Mouse (Mus musculus) cortical plate, adult 2 months (tissue): ENCODE measurements at regions not wholly inside any gene's neighbourhood (a gene's known extent, or its start where the extent isn't known, plus 50 kb on each side); places are given as distances from the start of the nearest gene placed in this dataset.

Experiments
- H3K27ac ChIP-seq: fragments of 200-500 bp; 2 replicates; pipeline ENCODE4 v1.5.1; 2012; ENCODE audit warnings: low read length, control low read depth, inconsistent platforms; ENCODE audit not compliant: insufficient read depth
- H3K4me1 ChIP-seq: fragments of 200-500 bp; 2 replicates; pipeline ENCODE4 v1.6.1; 2011; ENCODE audit warnings: low read length; ENCODE audit not compliant: control insufficient read depth, insufficient read depth
- H3K4me3 ChIP-seq: fragments of 200-500 bp; 2 replicates; pipeline ENCODE4 v1.5.1; 2011; ENCODE audit warnings: mild to moderate bottlenecking, low read length, control low read depth; ENCODE audit not compliant: insufficient read depth
- CTCF ChIP-seq: fragments of 200-500 bp; IDR thresholded peaks from 2 replicates; pipeline ENCODE4 v1.5.1; 2011; ENCODE audit warnings: mild to moderate bottlenecking, control low read depth, low read length; ENCODE audit not compliant: insufficient read depth; ENCODE audit errors: extremely low read depth
- POLR2A ChIP-seq: fragments of 200-500 bp; IDR thresholded peaks from 2 replicates; pipeline ENCODE4 v1.6.1; 2011; ENCODE audit warnings: mild to moderate bottlenecking, low read length, control low read depth; ENCODE audit not compliant: insufficient read depth; ENCODE audit errors: extremely low read depth

GRCm38 (mm10) chr3:142957768-142958167 is 76.0 kb upstream of the Pkn2 start:
- Histone ChIP-seq H3K4me1 (no peaks in the 10 kb centered on the region), H3K27ac (no peak overlapping the region), H3K4me3 (no peak overlapping the region)
- no peak for TF ChIP-seq POLR2A
- no peak for TF ChIP-seq CTCF

- Histone ChIP-seq H3K4me3 (no peak overlapping the region), H3K27ac (no peak overlapping the region), H3K4me1 (no peaks in the 10 kb centered on the region)
- TF ChIP-seq POLR2A (no peak), CTCF (peak; percentile 51; the same call in 1 of the 2 replicates)
Measured at GRCm38 (mm10) chr3:142948771-142949170, 67.0 kb upstream of the Pkn2 start.

DNA sequence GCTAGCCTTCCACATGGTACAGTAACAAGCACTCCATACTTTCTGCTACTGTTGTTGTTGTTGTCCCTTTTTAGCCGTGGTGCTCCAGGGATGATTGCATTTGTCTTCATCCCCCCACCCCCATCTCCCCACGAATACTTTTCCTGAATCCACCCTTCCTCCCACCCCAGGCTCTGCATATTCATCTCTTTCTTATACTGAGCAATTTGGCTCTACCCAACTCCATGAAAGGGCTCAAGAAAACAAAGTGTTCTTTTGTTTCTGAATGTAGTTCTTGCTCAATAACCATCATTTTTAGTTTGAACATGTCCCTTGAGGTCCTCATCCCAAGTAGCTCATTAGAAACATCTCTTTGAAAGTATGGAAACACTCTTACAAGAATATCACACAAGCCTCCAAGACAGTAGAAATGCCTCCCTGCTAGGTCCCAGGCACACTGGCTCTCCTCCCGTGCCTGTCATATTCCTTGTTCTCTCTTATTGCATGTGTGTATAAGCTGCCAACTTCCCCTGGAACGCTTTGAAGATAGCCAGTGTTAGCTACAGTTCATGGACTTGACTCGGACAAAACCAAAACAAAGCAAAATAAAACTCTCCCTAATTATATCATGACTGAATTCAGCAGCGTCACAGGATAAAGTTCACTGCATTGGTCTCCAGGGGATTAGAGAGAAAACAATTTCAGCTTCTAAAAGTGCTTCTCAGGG is 59.7 kb upstream of the Pkn2 start:
- TF ChIP-seq POLR2A (no peak), CTCF (no peak)
- Histone ChIP-seq H3K27ac (no peak overlapping the region), H3K4me1 (no peaks in the 10 kb centered on the region; the same call in 1 of the 2 replicates), H3K4me3 (no peak overlapping the region)

DNA sequence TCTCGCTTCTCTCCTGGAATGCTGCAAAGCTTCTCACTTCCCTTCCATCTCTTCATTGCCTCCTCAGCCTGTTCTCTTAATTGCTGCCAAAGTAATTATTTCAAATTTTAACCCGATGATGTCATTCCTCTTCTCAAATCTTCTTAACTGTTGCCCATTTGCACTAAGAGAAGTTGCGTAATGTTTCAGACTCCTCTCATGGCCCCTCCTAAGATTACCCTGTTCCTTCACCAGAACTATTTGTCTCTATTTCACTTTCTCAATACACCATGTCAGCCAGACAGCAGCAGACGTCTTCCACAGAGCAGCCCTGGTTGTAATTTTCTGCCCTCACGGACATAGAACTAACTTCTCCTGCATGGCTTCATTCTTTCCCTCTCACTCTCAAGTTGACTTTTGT is 59.1 kb upstream of the Pkn2 start:
- Histone ChIP-seq H3K4me3 (no peak overlapping the region), H3K27ac (no peak overlapping the region), H3K4me1 (no peaks in the 10 kb centered on the region; the same call in 1 of the 2 replicates)
- TF ChIP-seq CTCF: no peak

GRCm38 (mm10) chr3:142939773-142940172 is 58.0 kb upstream of the Pkn2 start:
- no peak for TF ChIP-seq CTCF
- TF ChIP-seq POLR2A: no peak
- Histone ChIP-seq H3K27ac (no peak overlapping the region), H3K4me1 (no peaks in the 10 kb centered on the region; the same call in 1 of the 2 replicates), H3K4me3 (no peak overlapping the region)

DNA sequence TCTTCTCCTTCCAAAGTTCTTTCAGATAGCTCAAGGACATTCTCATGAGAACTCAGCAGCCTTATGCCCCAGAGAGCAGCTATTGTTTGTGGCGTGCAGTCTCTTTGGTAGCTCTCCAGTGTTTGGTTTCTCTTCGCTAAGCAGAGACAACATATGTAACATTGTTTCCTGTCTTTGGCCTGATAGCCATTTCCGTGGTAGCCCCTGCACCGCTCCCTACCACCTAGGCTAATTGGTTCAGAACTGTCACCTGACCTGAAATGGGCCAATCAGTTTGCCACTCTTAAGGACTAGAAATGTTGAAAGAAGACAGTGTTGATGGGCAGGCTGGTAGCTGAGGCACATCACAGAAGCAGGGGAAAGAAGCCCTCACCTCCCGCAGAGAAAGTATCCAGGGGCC is 54.1 kb upstream of the Pkn2 start:
- H3K27ac ChIP-seq: no peak overlapping the region
- H3K4me1 ChIP-seq: no peaks in the 10 kb centered on the region
- H3K4me3 ChIP-seq: no peak overlapping the region
- TF ChIP-seq CTCF (no peak), POLR2A (no peak)

GRCm38 (mm10) chr3:142934326-142934725 is 52.5 kb upstream of the Pkn2 start:
- Histone ChIP-seq H3K4me3 (no peak overlapping the region), H3K27ac (no peak overlapping the region), H3K4me1 (no peaks in the 10 kb centered on the region)
- TF ChIP-seq CTCF (no peak), POLR2A (no peak)

DNA sequence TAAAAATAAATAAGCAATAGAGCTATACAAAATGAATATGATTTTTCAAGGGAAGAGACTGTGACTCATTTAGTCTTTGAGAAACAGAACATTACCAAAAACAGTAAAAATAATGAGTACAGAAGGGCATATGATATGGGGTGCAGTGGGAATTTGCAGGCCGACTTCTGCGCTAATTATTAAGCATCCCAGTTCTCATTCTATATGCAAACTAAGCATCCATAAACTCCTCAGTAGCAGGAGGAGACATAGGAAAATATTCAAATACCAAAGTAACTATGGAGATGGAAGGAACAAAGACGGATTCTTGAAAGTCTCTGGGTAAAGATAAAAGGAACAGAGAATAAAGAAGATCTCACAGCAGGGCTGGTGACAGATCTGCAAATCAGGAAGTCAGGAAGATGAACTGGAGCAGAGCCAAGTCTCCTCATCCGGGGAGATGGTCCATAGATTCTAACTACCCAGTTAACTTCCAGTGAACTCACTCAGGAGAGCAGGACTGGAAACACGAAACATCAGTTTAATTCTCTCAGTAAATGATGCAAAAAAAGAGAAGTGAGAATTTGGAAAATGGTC is 52.0 kb upstream of the Pkn2 start:
- H3K4me3 ChIP-seq: no peak overlapping the region
- H3K4me1 ChIP-seq: no peaks in the 10 kb centered on the region
- H3K27ac ChIP-seq: no peak overlapping the region
- TF ChIP-seq CTCF (no peak), POLR2A (no peak)
